Mouse (Mus musculus): Measurements from ENCODE around the gene Fev. TPM values are rescaled to one million over a fixed set of nuclear protein-coding genes. Genes with fewer than 3 reads are reported as not detected.

Fev gene
- not detected in 2 replicates for polyA plus RNA-seq (2014; fragmentation: Nextera tagmentation; extraction: Ambion mirVana)

DNA sequence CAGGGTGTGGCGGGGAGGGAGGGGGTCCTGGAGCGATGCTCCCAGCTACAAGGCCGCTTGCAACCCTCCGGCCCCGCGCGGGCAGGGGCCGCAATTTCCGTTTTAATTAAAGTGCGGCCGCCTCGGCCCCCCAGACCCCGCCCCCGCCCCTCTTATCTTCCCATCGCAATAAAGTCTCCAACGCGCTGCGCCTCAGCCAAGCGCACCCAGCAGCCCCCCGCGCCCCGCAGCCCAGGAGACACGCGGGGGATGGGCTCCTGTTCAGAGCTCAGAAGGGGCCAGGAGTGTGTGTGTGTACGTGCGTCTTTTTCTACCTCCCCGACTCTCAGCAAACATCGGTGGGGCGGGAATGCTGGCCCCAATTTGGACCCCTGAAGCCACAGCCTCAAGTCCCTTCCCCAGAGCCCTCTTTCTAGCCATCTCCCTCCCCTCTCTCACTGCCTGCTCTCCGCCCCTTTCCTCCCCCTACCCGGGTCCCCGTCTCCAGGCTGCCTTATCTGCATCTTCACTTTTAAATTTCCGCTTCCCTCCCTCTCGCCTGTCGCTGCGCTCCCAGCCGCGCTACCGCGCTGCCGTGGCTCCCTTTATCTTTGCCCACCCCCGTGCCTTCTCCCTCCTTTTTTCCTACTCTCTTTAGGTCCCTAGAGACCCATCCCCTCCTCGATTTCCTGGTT lies at the start of gene Fev:
Fev (minus strand) TSS at position 51 of the 674 bp plus-strand sequence.
- DNase-seq (peak; percentile 23), ATAC-seq (ENCODE audit: insufficient read depth) (no peak)
- Histone ChIP-seq H3K36me3 (ENCODE audit: insufficient read depth) (no peaks in the 10 kb centered on the region), H3K4me1 (ENCODE audit: insufficient read depth) (no peaks in the 10 kb centered on the region), H3K9me3 (ENCODE audit: low read depth, low read length) (no peaks in the 10 kb centered on the region), H3K4me2 (peak within 1 kb of the TSS; percentile 56), H3K9ac (no peak within 1 kb of the TSS), H3K27me3 (ENCODE audit: insufficient read depth, low read length) (peaks cover 87% of the 10 kb centered on the region), H3K4me3 (ENCODE audit: low read depth, low read length) (peak within 1 kb of the TSS; percentile 28), H3K27ac (ENCODE audit: low read depth) (no peak within 1 kb of the TSS)
- under 1% methylated on average over 43 of the region's 43 CpGs for WGBS
- no peak for TF ChIP-seq CTCF (IDR thresholded peaks at IDR 0.05; ENCODE audit: low read depth)

DNA sequence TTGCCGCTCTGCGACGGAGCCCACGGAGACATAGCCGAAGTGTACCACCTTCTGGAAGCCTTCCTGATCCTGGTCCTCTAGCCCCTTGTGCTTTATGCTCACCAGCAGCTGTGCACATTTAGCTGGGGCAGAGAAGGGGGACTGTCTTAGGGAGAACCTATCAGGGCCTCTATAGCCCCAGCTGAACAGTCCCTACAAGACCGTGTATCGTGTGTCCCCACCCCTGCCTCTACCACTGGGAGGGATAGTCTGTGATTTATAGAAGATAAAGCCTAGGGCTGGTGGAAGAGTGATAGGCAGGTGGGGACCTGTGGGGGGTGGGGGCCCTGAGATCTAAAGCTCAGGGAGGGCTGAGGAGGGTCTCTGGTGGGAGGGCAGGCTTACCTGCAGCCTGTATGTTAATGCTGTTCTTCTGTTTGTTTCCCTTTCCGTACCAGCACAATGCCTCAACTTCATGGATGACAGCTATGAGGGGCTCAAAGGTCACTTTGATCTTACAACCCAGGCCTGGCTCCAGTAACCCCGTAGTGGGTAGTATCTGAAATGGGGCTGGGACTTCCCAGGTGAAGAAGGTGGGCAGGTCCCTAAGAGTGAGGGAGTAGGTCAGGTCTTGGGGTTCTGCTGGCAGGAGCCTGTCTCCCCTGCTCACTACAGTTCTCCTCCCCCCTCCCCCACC lies 42.5 kb upstream of the Fev start:
- WGBS = 73% methylated on average over 9 of the region's 9 CpGs
- no peak overlapping the region for H3K9ac ChIP-seq
- H3K9me3 ChIP-seq (ENCODE audit: low read depth, low read length) = no peaks in the 10 kb centered on the region
- peaks cover 3% of the 10 kb centered on the region; the same call in 1 of the 2 replicates for H3K27me3 ChIP-seq (ENCODE audit: insufficient read depth, low read length)
- no peaks in the 10 kb centered on the region for H3K4me1 ChIP-seq (ENCODE audit: insufficient read depth)
- DNase-seq (no peak), ATAC-seq (ENCODE audit: insufficient read depth) (no peak)
- no peak overlapping the region for H3K27ac ChIP-seq (ENCODE audit: low read depth)
- H3K36me3 ChIP-seq (ENCODE audit: insufficient read depth) = no peaks in the 10 kb centered on the region
- H3K4me2 ChIP-seq = no peak overlapping the region
- no peak overlapping the region for H3K4me3 ChIP-seq (ENCODE audit: low read depth, low read length)
- no peak for TF ChIP-seq CTCF (IDR thresholded peaks at IDR 0.05; ENCODE audit: low read depth)

DNA sequence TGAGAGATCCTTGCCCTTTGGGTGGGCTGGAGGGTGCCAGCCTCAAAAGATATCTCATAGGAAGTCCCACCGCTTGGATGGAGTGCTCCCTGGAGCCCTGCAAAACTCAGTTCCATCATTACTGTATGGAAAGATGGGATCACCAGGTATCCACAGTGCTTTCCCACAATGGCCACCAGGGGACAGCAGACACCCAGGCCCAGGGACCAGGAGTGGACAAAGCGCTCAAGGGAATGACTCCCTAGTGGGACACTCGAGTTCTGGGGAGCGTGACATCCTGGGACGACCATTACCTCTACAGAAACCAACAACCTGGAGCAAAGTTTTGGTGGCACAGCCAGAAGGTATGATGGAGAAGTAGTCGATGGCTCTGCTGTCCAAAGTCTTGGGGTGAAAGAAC lies 41.5 kb upstream of the Fev start:
- Histone ChIP-seq H3K9me3 (ENCODE audit: low read depth, low read length) (no peaks in the 10 kb centered on the region), H3K4me2 (no peak overlapping the region), H3K27me3 (ENCODE audit: insufficient read depth, low read length) (peaks cover 3% of the 10 kb centered on the region; the same call in 1 of the 2 replicates), H3K36me3 (ENCODE audit: insufficient read depth) (no peaks in the 10 kb centered on the region), H3K9ac (no peak overlapping the region), H3K27ac (ENCODE audit: low read depth) (no peak overlapping the region), H3K4me1 (ENCODE audit: insufficient read depth) (no peaks in the 10 kb centered on the region), H3K4me3 (ENCODE audit: low read depth, low read length) (no peak overlapping the region)
- peak; percentile 95 for TF ChIP-seq CTCF (IDR thresholded peaks at IDR 0.05; ENCODE audit: low read depth)
- 35% methylated on average over 6 of the region's 6 CpGs for WGBS
- no peak for ATAC-seq (ENCODE audit: insufficient read depth)
- peak; percentile 61 for DNase-seq

GRCm38 (mm10) chr1:74924464-74924863 lies 39.2 kb upstream of the Fev start:
- no peak for ATAC-seq (ENCODE audit: insufficient read depth)
- Histone ChIP-seq H3K4me1 (ENCODE audit: insufficient read depth) (no peaks in the 10 kb centered on the region), H3K4me3 (ENCODE audit: low read depth, low read length) (no peak overlapping the region), H3K36me3 (ENCODE audit: insufficient read depth) (no peaks in the 10 kb centered on the region), H3K9me3 (ENCODE audit: low read depth, low read length) (no peaks in the 10 kb centered on the region), H3K27ac (ENCODE audit: low read depth) (no peak overlapping the region), H3K27me3 (ENCODE audit: insufficient read depth, low read length) (peaks cover 3% of the 10 kb centered on the region; the same call in 1 of the 2 replicates), H3K4me2 (no peak overlapping the region), H3K9ac (no peak overlapping the region)
- 61% methylated on average over 4 of the region's 4 CpGs for WGBS
- DNase-seq = no peak
- TF ChIP-seq CTCF (IDR thresholded peaks at IDR 0.05; ENCODE audit: low read depth) = 0 out of 2 replicates have a peak, but pooled peaks have one; percentile 4

DNA sequence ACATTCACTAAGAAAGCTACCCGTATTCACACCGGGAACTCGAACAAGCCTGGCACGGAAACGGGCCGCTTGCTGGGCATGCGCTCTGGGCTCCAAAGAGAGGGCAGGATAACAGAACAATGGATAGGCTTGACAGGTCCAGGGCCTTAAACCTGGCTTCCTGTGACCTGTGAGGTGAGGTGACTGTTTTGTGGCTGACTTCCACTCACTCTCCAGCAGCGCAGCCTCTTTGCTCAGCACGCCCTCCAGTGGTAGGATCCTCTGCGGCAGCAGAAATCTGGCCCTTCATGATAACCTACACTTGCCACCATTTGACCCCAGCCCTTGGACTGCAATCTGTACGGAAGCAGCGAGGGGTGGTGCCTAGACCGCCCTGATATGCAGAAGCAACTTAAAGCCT lies 30.5 kb upstream of the Fev start:
- H3K9me3 ChIP-seq (ENCODE audit: low read depth, low read length) = no peaks in the 10 kb centered on the region
- no peak for DNase-seq

GRCm38 (mm10) chr1:74902191-74902590 lies 17.0 kb upstream of the Fev start:
- H3K4me1 ChIP-seq (ENCODE audit: insufficient read depth) = 0 out of 2 replicates have a peak, but pooled peaks cover 4% of the 10 kb centered on the region
- no peak overlapping the region for H3K27ac ChIP-seq (ENCODE audit: low read depth)
- H3K27me3 ChIP-seq (ENCODE audit: insufficient read depth, low read length) = peaks cover 59% of the 10 kb centered on the region
- 21% methylated on average over 6 of the region's 6 CpGs for WGBS
- no peaks in the 10 kb centered on the region for H3K9me3 ChIP-seq (ENCODE audit: low read depth, low read length)
- DNase-seq (no peak), ATAC-seq (ENCODE audit: insufficient read depth) (no peak)
- no peak for TF ChIP-seq CTCF (IDR thresholded peaks at IDR 0.05; ENCODE audit: low read depth)
- no peaks in the 10 kb centered on the region for H3K36me3 ChIP-seq (ENCODE audit: insufficient read depth)
- no peak overlapping the region for H3K9ac ChIP-seq
- H3K4me3 ChIP-seq (ENCODE audit: low read depth, low read length) = no peak overlapping the region
- H3K4me2 ChIP-seq = no peak overlapping the region

More for the DNA sequence above, 30.5 kb upstream of the Fev start:
- Histone ChIP-seq H3K4me3 (ENCODE audit: low read depth, low read length) (no peak overlapping the region), H3K36me3 (ENCODE audit: insufficient read depth) (no peaks in the 10 kb centered on the region), H3K27me3 (ENCODE audit: insufficient read depth, low read length) (no peaks in the 10 kb centered on the region), H3K9ac (no peak overlapping the region), H3K4me2 (no peak overlapping the region), H3K4me1 (ENCODE audit: insufficient read depth) (no peaks in the 10 kb centered on the region), H3K27ac (ENCODE audit: low read depth) (no peak overlapping the region)
- 26% methylated on average over 13 of the region's 13 CpGs for WGBS
- peak; percentile 48 for TF ChIP-seq CTCF (IDR thresholded peaks at IDR 0.05; ENCODE audit: low read depth)
- ATAC-seq (ENCODE audit: insufficient read depth) = no peak

GRCm38 (mm10) chr1:74901686-74902085 lies 16.5 kb upstream of the Fev start:
- Histone ChIP-seq H3K9me3 (ENCODE audit: low read depth, low read length) (no peaks in the 10 kb centered on the region), H3K27ac (ENCODE audit: low read depth) (no peak overlapping the region), H3K4me3 (ENCODE audit: low read depth, low read length) (no peak overlapping the region), H3K36me3 (ENCODE audit: insufficient read depth) (no peaks in the 10 kb centered on the region), H3K27me3 (ENCODE audit: insufficient read depth, low read length) (peaks cover 64% of the 10 kb centered on the region), H3K4me2 (no peak overlapping the region), H3K4me1 (ENCODE audit: insufficient read depth) (0 out of 2 replicates have a peak, but pooled peaks cover 4% of the 10 kb centered on the region), H3K9ac (no peak overlapping the region)
- ATAC-seq (ENCODE audit: insufficient read depth) (no peak), DNase-seq (peak; percentile 71)
- 7% methylated on average over 3 of the region's 3 CpGs for WGBS
- peak; percentile 57 for TF ChIP-seq CTCF (IDR thresholded peaks at IDR 0.05; ENCODE audit: low read depth)
